Mouse (Mus musculus) cortical plate, adult 2 months (tissue): ENCODE results near the gene Plppr5.

Source experiments
- CTCF ChIP-seq: fragments of 200-500 bp; IDR thresholded peaks from 2 replicates; pipeline ENCODE4 v1.5.1; 2011; ENCODE audit warnings: mild to moderate bottlenecking, control low read depth, low read length; ENCODE audit not compliant: insufficient read depth; ENCODE audit errors: extremely low read depth
- POLR2A ChIP-seq: fragments of 200-500 bp; IDR thresholded peaks from 2 replicates; pipeline ENCODE4 v1.6.1; 2011; ENCODE audit warnings: mild to moderate bottlenecking, low read length, control low read depth; ENCODE audit not compliant: insufficient read depth; ENCODE audit errors: extremely low read depth

DNA sequence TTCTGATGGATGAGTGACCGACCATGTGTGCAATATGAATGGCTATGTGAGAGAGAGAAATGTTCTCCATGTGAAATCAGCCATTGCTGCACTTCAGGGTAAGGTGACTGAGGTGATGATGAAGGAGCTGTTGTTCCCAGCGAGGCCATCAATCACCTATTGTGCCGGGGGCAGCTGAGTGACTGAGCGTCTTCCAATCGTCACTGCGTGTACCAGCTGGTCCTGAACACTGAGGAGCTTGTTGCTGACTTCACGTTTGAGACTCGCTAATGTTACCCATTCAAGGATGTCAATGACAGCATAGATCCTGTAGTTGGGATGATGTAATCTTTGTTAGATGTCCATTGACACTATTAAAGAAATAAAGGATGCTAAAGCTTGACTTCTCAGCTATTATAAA is 74.0 kb downstream of the Plppr5 start:
- TF ChIP-seq CTCF, result no peak
- TF ChIP-seq POLR2A, result no peak
